Mouse (Mus musculus): ENCODE results near the gene Svop. TPM values are rescaled to one million over a fixed set of nuclear protein-coding genes. Genes with fewer than 3 reads are reported as not detected.

Gene Svop
- polyA plus RNA-seq, 1 experiment = not detected

GRCm38 (mm10) chr5:114085501-114085900, 5.9 kb downstream of the Svop start:
- Histone ChIP-seq H3K4me1 (ENCODE audit: control insufficient read depth, insufficient read depth, low read length) (no peaks in the 10 kb centered on the region), H3K4me3 (replicated peaks; ENCODE audit: extremely low read depth, low read depth, low read length) (no peak overlapping the region)
- DNase-seq = no peak
- WGBS = 66% methylated on average over 14 of the region's 14 CpGs
- TF ChIP-seq CTCF (IDR thresholded peaks at IDR 0.05; ENCODE audit: insufficient read depth, low read length) (no peak), POLR2A (IDR thresholded peaks at IDR 0.05; ENCODE audit: borderline replicate concordance, extremely low read depth, low read depth, low read length) (no peak)

- no peaks in the 10 kb centered on the region for H3K4me1 ChIP-seq (ENCODE audit: control insufficient read depth, insufficient read depth, low read length)
- 61% methylated on average over 8 of the region's 8 CpGs for WGBS
- H3K4me3 ChIP-seq (replicated peaks; ENCODE audit: extremely low read depth, low read depth, low read length) = no peak overlapping the region
- no peak for TF ChIP-seq CTCF (IDR thresholded peaks at IDR 0.05; ENCODE audit: insufficient read depth, low read length)
- no peak for TF ChIP-seq POLR2A (IDR thresholded peaks at IDR 0.05; ENCODE audit: borderline replicate concordance, extremely low read depth, low read depth, low read length)
- no peak for DNase-seq
Observed at GRCm38 (mm10) chr5:114077009-114077408, 14.4 kb downstream of the Svop start.

GRCm38 (mm10) chr5:114072262-114072661, 19.1 kb downstream of the Svop start:
- DNase-seq = no peak
- Histone ChIP-seq H3K4me3 (replicated peaks; ENCODE audit: extremely low read depth, low read depth, low read length) (no peak overlapping the region), H3K4me1 (ENCODE audit: control insufficient read depth, insufficient read depth, low read length) (no peaks in the 10 kb centered on the region)
- TF ChIP-seq CTCF (IDR thresholded peaks at IDR 0.05; ENCODE audit: insufficient read depth, low read length) = no peak
- no peak for TF ChIP-seq POLR2A (IDR thresholded peaks at IDR 0.05; ENCODE audit: borderline replicate concordance, extremely low read depth, low read depth, low read length)
- 41% methylated on average over 2 of the region's 2 CpGs for WGBS

GRCm38 (mm10) chr5:114070858-114071257, 20.5 kb downstream of the Svop start:
- no peak for TF ChIP-seq POLR2A (IDR thresholded peaks at IDR 0.05; ENCODE audit: borderline replicate concordance, extremely low read depth, low read depth, low read length)
- no peak for TF ChIP-seq CTCF (IDR thresholded peaks at IDR 0.05; ENCODE audit: insufficient read depth, low read length)
- 91% methylated on average over 4 of the region's 4 CpGs for WGBS
- no peak for DNase-seq
- no peak overlapping the region for H3K4me3 ChIP-seq (replicated peaks; ENCODE audit: extremely low read depth, low read depth, low read length)
- no peaks in the 10 kb centered on the region for H3K4me1 ChIP-seq (ENCODE audit: control insufficient read depth, insufficient read depth, low read length)

- no peak overlapping the region for H3K4me3 ChIP-seq (replicated peaks; ENCODE audit: extremely low read depth, low read depth, low read length)
- 61% methylated on average over 9 of the region's 9 CpGs for WGBS
- TF ChIP-seq CTCF (IDR thresholded peaks at IDR 0.05; ENCODE audit: insufficient read depth, low read length) (no peak), POLR2A (IDR thresholded peaks at IDR 0.05; ENCODE audit: borderline replicate concordance, extremely low read depth, low read depth, low read length) (no peak)
Observed at GRCm38 (mm10) chr5:114067982-114068381, 23.4 kb downstream of the Svop start.

GRCm38 (mm10) chr5:114067543-114067942, 23.8 kb downstream of the Svop start:
- 83% methylated on average over 9 of the region's 9 CpGs for WGBS
- Histone ChIP-seq H3K4me1 (ENCODE audit: control insufficient read depth, insufficient read depth, low read length) (no peaks in the 10 kb centered on the region), H3K4me3 (replicated peaks; ENCODE audit: extremely low read depth, low read depth, low read length) (no peak overlapping the region)
- TF ChIP-seq POLR2A (IDR thresholded peaks at IDR 0.05; ENCODE audit: borderline replicate concordance, extremely low read depth, low read depth, low read length) = no peak
- no peak for TF ChIP-seq CTCF (IDR thresholded peaks at IDR 0.05; ENCODE audit: insufficient read depth, low read length)
- DNase-seq = no peak

More at GRCm38 (mm10) chr5:114067982-114068381, 23.4 kb downstream of the Svop start:
- no peak for DNase-seq
- no peaks in the 10 kb centered on the region for H3K4me1 ChIP-seq (ENCODE audit: control insufficient read depth, insufficient read depth, low read length)

GRCm38 (mm10) chr5:114066601-114067000, 24.8 kb downstream of the Svop start:
- no peaks in the 10 kb centered on the region for H3K4me1 ChIP-seq (ENCODE audit: control insufficient read depth, insufficient read depth, low read length)
- no peak for TF ChIP-seq CTCF (IDR thresholded peaks at IDR 0.05; ENCODE audit: insufficient read depth, low read length)
- no peak for TF ChIP-seq POLR2A (IDR thresholded peaks at IDR 0.05; ENCODE audit: borderline replicate concordance, extremely low read depth, low read depth, low read length)
- WGBS = 40% methylated on average over 6 of the region's 6 CpGs
- H3K4me3 ChIP-seq (replicated peaks; ENCODE audit: extremely low read depth, low read depth, low read length) = no peak overlapping the region
- DNase-seq = no peak

- 89% methylated on average over 6 of the region's 6 CpGs for WGBS
- TF ChIP-seq POLR2A (IDR thresholded peaks at IDR 0.05; ENCODE audit: borderline replicate concordance, extremely low read depth, low read depth, low read length) (no peak), CTCF (IDR thresholded peaks at IDR 0.05; ENCODE audit: insufficient read depth, low read length) (no peak)
- Histone ChIP-seq H3K4me3 (replicated peaks; ENCODE audit: extremely low read depth, low read depth, low read length) (no peak within 1 kb of the TSS), H3K4me1 (ENCODE audit: control insufficient read depth, insufficient read depth, low read length) (no peaks in the 10 kb centered on the region)
- DNase-seq = no peak
Observed at GRCm38 (mm10) chr5:114065161-114065560, 26.2 kb downstream of the Svop start, which contains the start of gene Usp30. Gene Usp30, plus strand, starts transcription at chr5:114065461.

- 69% methylated on average over 4 of the region's 4 CpGs for WGBS
- DNase-seq = no peak
- Histone ChIP-seq H3K4me1 (ENCODE audit: control insufficient read depth, insufficient read depth, low read length) (no peaks in the 10 kb centered on the region), H3K4me3 (replicated peaks; ENCODE audit: extremely low read depth, low read depth, low read length) (no peak overlapping the region)
- TF ChIP-seq POLR2A (IDR thresholded peaks at IDR 0.05; ENCODE audit: borderline replicate concordance, extremely low read depth, low read depth, low read length) (no peak), CTCF (IDR thresholded peaks at IDR 0.05; ENCODE audit: insufficient read depth, low read length) (no peak)
Observed at GRCm38 (mm10) chr5:114063958-114064357, 27.4 kb downstream of the Svop start.

GRCm38 (mm10) chr5:114061675-114062074, 29.7 kb downstream of the Svop start:
- WGBS = 36% methylated on average over 7 of the region's 7 CpGs
- Histone ChIP-seq H3K4me1 (ENCODE audit: control insufficient read depth, insufficient read depth, low read length) (no peaks in the 10 kb centered on the region), H3K4me3 (replicated peaks; ENCODE audit: extremely low read depth, low read depth, low read length) (no peak overlapping the region)
- no peak for TF ChIP-seq POLR2A (IDR thresholded peaks at IDR 0.05; ENCODE audit: borderline replicate concordance, extremely low read depth, low read depth, low read length)
- TF ChIP-seq CTCF (IDR thresholded peaks at IDR 0.05; ENCODE audit: insufficient read depth, low read length) = no peak
- no peak for DNase-seq

Measured in lung, adult 2 months (tissue).